Mouse (Mus musculus): Measurements from ENCODE around the gene Pik3c2a. TPM values are rescaled to one million over a fixed set of nuclear protein-coding genes. Genes with fewer than 3 reads are reported as not detected.
"Not testable (repeated sequence)": the region's sequence is repeated elsewhere in the genome, so short reads cannot be mapped to it uniquely, and the experiment has no call there.

Pik3c2a gene
- total and polyA plus RNA-seq, 2 experiments: 1.7 to 40.7 TPM

- Histone ChIP-seq H3K4me3 (ENCODE audit: insufficient read depth, low read depth, low read length) (no peak overlapping the region), H3K4me1 (ENCODE audit: control insufficient read depth, insufficient read depth, low read length) (peaks cover 21% of the 10 kb centered on the region), H3K79me2 (ENCODE audit: control insufficient read depth, insufficient read depth, low read length) (peaks cover 18% of the 10 kb centered on the region), H3K36me3 (ENCODE audit: control insufficient read depth, insufficient read depth, low read length) (peaks cover 2% of the 10 kb centered on the region; the same call in 1 of the 2 replicates), H3K9ac (ENCODE audit: low read depth, low read length) (no peak overlapping the region), H3K27me3 (ENCODE audit: control insufficient read depth, insufficient read depth, low read length) (no peaks in the 10 kb centered on the region), H3K27ac (replicated peaks; ENCODE audit: insufficient read depth, low read depth, low read length) (no peak overlapping the region)
- no peak for TF ChIP-seq CTCF (IDR thresholded peaks at IDR 0.05; ENCODE audit: low read depth, low read length)
- WGBS: 56% methylated on average over 2 of the region's 2 CpGs
- DNase-seq (ENCODE audit: extremely low read depth, low read depth, low spot score): no peak
These were observed 12.3 kb downstream of the Pik3c2a start for GRCm38 (mm10) chr7:116430926-116431325.

GRCm38 (mm10) chr7:116427206-116427605, 16.0 kb downstream of the Pik3c2a start:
- no peaks in the 10 kb centered on the region for H3K27me3 ChIP-seq (ENCODE audit: control insufficient read depth, insufficient read depth, low read length)
- no peak overlapping the region; the same call in 1 of the 2 replicates for H3K27ac ChIP-seq (replicated peaks; ENCODE audit: insufficient read depth, low read depth, low read length)
- no peak overlapping the region for H3K4me3 ChIP-seq (ENCODE audit: insufficient read depth, low read depth, low read length)
- peaks cover 25% of the 10 kb centered on the region for H3K79me2 ChIP-seq (ENCODE audit: control insufficient read depth, insufficient read depth, low read length)
- peaks cover 2% of the 10 kb centered on the region; the same call in 1 of the 2 replicates for H3K36me3 ChIP-seq (ENCODE audit: control insufficient read depth, insufficient read depth, low read length)
- no peak overlapping the region for H3K9ac ChIP-seq (ENCODE audit: low read depth, low read length)
- peaks cover 28% of the 10 kb centered on the region for H3K4me1 ChIP-seq (ENCODE audit: control insufficient read depth, insufficient read depth, low read length)
- peak; percentile 53 for DNase-seq (ENCODE audit: extremely low read depth, low read depth, low spot score)
- no peak for TF ChIP-seq CTCF (IDR thresholded peaks at IDR 0.05; ENCODE audit: low read depth, low read length)
- TF ChIP-seq POLR2A (IDR thresholded peaks at IDR 0.05; ENCODE audit: extremely low read depth, insufficient read depth, low read length): no peak

- H3K9ac ChIP-seq (ENCODE audit: low read depth, low read length): no peak overlapping the region
- 25% methylated on average over 6 of the region's 6 CpGs for WGBS
- H3K27me3 ChIP-seq (ENCODE audit: control insufficient read depth, insufficient read depth, low read length): no peaks in the 10 kb centered on the region
- TF ChIP-seq POLR2A (IDR thresholded peaks at IDR 0.05; ENCODE audit: extremely low read depth, insufficient read depth, low read length): no peak
- no peak for TF ChIP-seq CTCF (IDR thresholded peaks at IDR 0.05; ENCODE audit: low read depth, low read length)
- H3K27ac ChIP-seq (replicated peaks; ENCODE audit: insufficient read depth, low read depth, low read length): peak overlapping the region; percentile 88
- H3K79me2 ChIP-seq (ENCODE audit: control insufficient read depth, insufficient read depth, low read length): peaks cover 29% of the 10 kb centered on the region
- H3K4me1 ChIP-seq (ENCODE audit: control insufficient read depth, insufficient read depth, low read length): peaks cover 21% of the 10 kb centered on the region
- peak; percentile 86 for DNase-seq (ENCODE audit: extremely low read depth, low read depth, low spot score)
- no peak overlapping the region for H3K4me3 ChIP-seq (ENCODE audit: insufficient read depth, low read depth, low read length)
- peaks cover 2% of the 10 kb centered on the region; the same call in 1 of the 2 replicates for H3K36me3 ChIP-seq (ENCODE audit: control insufficient read depth, insufficient read depth, low read length)
These were observed 17.5 kb downstream of the Pik3c2a start for GRCm38 (mm10) chr7:116425771-116426170.

GRCm38 (mm10) chr7:116421081-116421480, 22.2 kb downstream of the Pik3c2a start:
- no peak for DNase-seq (ENCODE audit: extremely low read depth, low read depth, low spot score)
- H3K79me2 ChIP-seq (ENCODE audit: control insufficient read depth, insufficient read depth, low read length): peaks cover 17% of the 10 kb centered on the region; the same call in 1 of the 2 replicates
- H3K36me3 ChIP-seq (ENCODE audit: control insufficient read depth, insufficient read depth, low read length): peaks cover 14% of the 10 kb centered on the region
- TF ChIP-seq CTCF (IDR thresholded peaks at IDR 0.05; ENCODE audit: low read depth, low read length): no peak
- no peak for TF ChIP-seq POLR2A (IDR thresholded peaks at IDR 0.05; ENCODE audit: extremely low read depth, insufficient read depth, low read length)
- no peak overlapping the region for H3K9ac ChIP-seq (ENCODE audit: low read depth, low read length)
- H3K27ac ChIP-seq (replicated peaks; ENCODE audit: insufficient read depth, low read depth, low read length): no peak overlapping the region
- H3K27me3 ChIP-seq (ENCODE audit: control insufficient read depth, insufficient read depth, low read length): no peaks in the 10 kb centered on the region
- H3K4me1 ChIP-seq (ENCODE audit: control insufficient read depth, insufficient read depth, low read length): peaks cover 8% of the 10 kb centered on the region
- H3K4me3 ChIP-seq (ENCODE audit: insufficient read depth, low read depth, low read length): no peak overlapping the region

DNA sequence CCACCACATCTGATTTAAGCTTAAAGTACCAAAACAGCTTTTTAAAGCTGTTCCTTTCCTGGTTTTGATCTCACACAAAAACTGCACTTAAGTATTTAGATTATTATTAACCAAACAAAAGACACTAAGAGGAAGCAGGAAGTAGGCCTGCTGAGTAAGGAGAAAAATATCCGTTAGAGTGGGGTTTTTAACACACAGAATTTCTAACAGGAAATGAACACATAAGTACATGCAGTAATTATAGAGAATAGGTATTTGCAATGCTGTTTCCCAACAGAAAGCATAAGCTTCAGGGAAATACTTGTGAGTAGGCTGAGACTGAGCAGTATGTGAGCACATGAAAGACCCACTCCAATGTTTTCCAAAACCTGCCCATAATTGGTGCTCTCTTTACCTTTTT, 33.8 kb downstream of the Pik3c2a start:
- TF ChIP-seq CTCF (IDR thresholded peaks at IDR 0.05; ENCODE audit: low read depth, low read length) (no peak), POLR2A (IDR thresholded peaks at IDR 0.05; ENCODE audit: extremely low read depth, insufficient read depth, low read length) (no peak)
- H3K9ac ChIP-seq (ENCODE audit: low read depth, low read length): no peak overlapping the region
- no peak overlapping the region for H3K4me3 ChIP-seq (ENCODE audit: insufficient read depth, low read depth, low read length)
- DNase-seq (ENCODE audit: extremely low read depth, low read depth, low spot score): peak; percentile 33
- H3K4me1 ChIP-seq (ENCODE audit: control insufficient read depth, insufficient read depth, low read length): no peaks in the 10 kb centered on the region; the same call in 1 of the 2 replicates
- peaks cover 4% of the 10 kb centered on the region; the same call in 1 of the 2 replicates for H3K36me3 ChIP-seq (ENCODE audit: control insufficient read depth, insufficient read depth, low read length)
- WGBS: 58% methylated on average over 1 of the region's 1 CpGs
- H3K27ac ChIP-seq (replicated peaks; ENCODE audit: insufficient read depth, low read depth, low read length): no peak overlapping the region
- peaks cover 10% of the 10 kb centered on the region; the same call in 1 of the 2 replicates for H3K79me2 ChIP-seq (ENCODE audit: control insufficient read depth, insufficient read depth, low read length)
- no peaks in the 10 kb centered on the region for H3K27me3 ChIP-seq (ENCODE audit: control insufficient read depth, insufficient read depth, low read length)

- no peaks in the 10 kb centered on the region for H3K79me2 ChIP-seq (ENCODE audit: control insufficient read depth, insufficient read depth, low read length)
- H3K27me3 ChIP-seq (ENCODE audit: control insufficient read depth, insufficient read depth, low read length): no peaks in the 10 kb centered on the region
- no peak for TF ChIP-seq CTCF (IDR thresholded peaks at IDR 0.05; ENCODE audit: low read depth, low read length)
- TF ChIP-seq POLR2A (IDR thresholded peaks at IDR 0.05; ENCODE audit: extremely low read depth, insufficient read depth, low read length): no peak
- no peaks in the 10 kb centered on the region for H3K4me1 ChIP-seq (ENCODE audit: control insufficient read depth, insufficient read depth, low read length)
- no peak overlapping the region for H3K4me3 ChIP-seq (ENCODE audit: insufficient read depth, low read depth, low read length)
- WGBS: 87% methylated on average over 3 of the region's 3 CpGs
- no peak overlapping the region for H3K27ac ChIP-seq (replicated peaks; ENCODE audit: insufficient read depth, low read depth, low read length)
- H3K36me3 ChIP-seq (ENCODE audit: control insufficient read depth, insufficient read depth, low read length): peaks cover 17% of the 10 kb centered on the region
- no peak for DNase-seq (ENCODE audit: extremely low read depth, low read depth, low spot score)
- no peak overlapping the region for H3K9ac ChIP-seq (ENCODE audit: low read depth, low read length)
These were observed 50.9 kb downstream of the Pik3c2a start for GRCm38 (mm10) chr7:116392329-116392728.

GRCm38 (mm10) chr7:116387389-116387788, 55.9 kb downstream of the Pik3c2a start:
- not testable (repeated sequence) for H3K79me2 ChIP-seq (ENCODE audit: control insufficient read depth, insufficient read depth, low read length); DNase-seq (ENCODE audit: extremely low read depth, low read depth, low spot score); H3K27me3 ChIP-seq (ENCODE audit: control insufficient read depth, insufficient read depth, low read length); H3K4me1 ChIP-seq (ENCODE audit: control insufficient read depth, insufficient read depth, low read length); H3K4me3 ChIP-seq (ENCODE audit: insufficient read depth, low read depth, low read length); H3K27ac ChIP-seq (replicated peaks; ENCODE audit: insufficient read depth, low read depth, low read length); H3K9ac ChIP-seq (ENCODE audit: low read depth, low read length)
- 96% methylated on average over 2 of the region's 2 CpGs for WGBS
- peaks cover 38% of the 10 kb centered on the region for H3K36me3 ChIP-seq (ENCODE audit: control insufficient read depth, insufficient read depth, low read length)

GRCm38 (mm10) chr7:116379181-116379580, 64.1 kb downstream of the Pik3c2a start:
- WGBS: 89% methylated on average over 6 of the region's 6 CpGs
- H3K9ac ChIP-seq (ENCODE audit: low read depth, low read length); H3K27me3 ChIP-seq (ENCODE audit: control insufficient read depth, insufficient read depth, low read length); H3K4me1 ChIP-seq (ENCODE audit: control insufficient read depth, insufficient read depth, low read length); DNase-seq (ENCODE audit: extremely low read depth, low read depth, low spot score); H3K79me2 ChIP-seq (ENCODE audit: control insufficient read depth, insufficient read depth, low read length); H3K27ac ChIP-seq (replicated peaks; ENCODE audit: insufficient read depth, low read depth, low read length); H3K4me3 ChIP-seq (ENCODE audit: insufficient read depth, low read depth, low read length): not testable (repeated sequence)
- H3K36me3 ChIP-seq (ENCODE audit: control insufficient read depth, insufficient read depth, low read length): peaks cover 42% of the 10 kb centered on the region
